Mouse (Mus musculus) C2C12 (cell line): ENCODE data around the gene Dazap1.

Experiments
- CEBPB ChIP-seq: IDR thresholded peaks from one replicate; pipeline ENCODE4 v1.6.1; 2011; ENCODE audit warnings: low read depth, mild to moderate bottlenecking, control low read depth, moderate library complexity
- CTCF ChIP-seq: IDR thresholded peaks from one replicate; pipeline ENCODE4 v1.5.1; 2011; ENCODE audit not compliant: control insufficient read depth, insufficient read depth, insufficient read length
- FOSL1 ChIP-seq: IDR thresholded peaks from one replicate; pipeline ENCODE4 v1.8.0; 2011; ENCODE audit warnings: mild to moderate bottlenecking, low read length; ENCODE audit not compliant: poor library complexity, insufficient read depth, severe bottlenecking
- MAX ChIP-seq: IDR thresholded peaks from one replicate; pipeline ENCODE4 v1.6.1; 2011; ENCODE audit warnings: mild to moderate bottlenecking, control low read depth
- MYOD1 ChIP-seq: IDR thresholded peaks from one replicate; pipeline ENCODE4 v1.6.1; 2011; ENCODE audit warnings: low read depth; ENCODE audit not compliant: control insufficient read depth, insufficient read length
- MYOG ChIP-seq: IDR thresholded peaks from one replicate; pipeline ENCODE4 v1.6.1; 2011; ENCODE audit not compliant: control insufficient read depth, insufficient read length; ENCODE audit errors: extremely low read depth
- USF1 ChIP-seq: IDR thresholded peaks from one replicate; pipeline ENCODE4 v1.6.1; 2011; ENCODE audit warnings: low read depth, mild to moderate bottlenecking, control low read depth, moderate library complexity

DNA sequence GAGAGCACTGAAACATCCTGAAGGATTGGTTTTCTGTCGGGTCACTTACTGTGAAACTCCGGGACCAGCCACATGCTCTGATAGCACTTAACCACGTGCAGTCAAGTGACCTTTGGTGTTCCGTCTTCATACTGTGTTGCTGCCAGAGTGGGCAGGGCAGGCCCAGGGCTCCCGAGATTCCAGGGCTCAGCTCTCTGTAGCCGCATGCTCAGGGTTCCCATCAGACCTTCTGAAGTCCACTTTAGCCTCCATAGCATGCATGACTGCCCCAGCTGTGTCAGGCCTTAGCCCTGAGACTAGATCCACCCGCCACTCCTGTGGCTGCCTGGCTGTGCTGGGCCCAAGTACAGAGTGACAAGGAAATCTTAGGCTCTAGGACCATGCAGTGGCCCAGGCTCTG lies 20.0 kb downstream of the Dazap1 start:
- no peak for TF ChIP-seq CTCF
- TF ChIP-seq FOSL1: no peak
- TF ChIP-seq CEBPB: no peak
- no peak for TF ChIP-seq USF1
- no peak for TF ChIP-seq MYOD1
- TF ChIP-seq MAX: no peak
- TF ChIP-seq MYOG: no peak
